Mouse (Mus musculus) ES-Bruce4 (cell line): ENCODE results near the gene Bloc1s2.

Source experiments
- CTCF ChIP-seq: IDR thresholded peaks from one replicate; pipeline ENCODE4 v1.8.1; 2011; ENCODE audit warnings: low read depth, low read length
- EP300 ChIP-seq: IDR thresholded peaks from 2 replicates; pipeline ENCODE4 v1.6.1; 2011; ENCODE audit warnings: low read depth, low read length; ENCODE audit not compliant: insufficient read depth
- POLR2A ChIP-seq: IDR thresholded peaks from one replicate; pipeline ENCODE4 v1.8.1; 2011; ENCODE audit warnings: low read length; ENCODE audit not compliant: insufficient read depth

DNA sequence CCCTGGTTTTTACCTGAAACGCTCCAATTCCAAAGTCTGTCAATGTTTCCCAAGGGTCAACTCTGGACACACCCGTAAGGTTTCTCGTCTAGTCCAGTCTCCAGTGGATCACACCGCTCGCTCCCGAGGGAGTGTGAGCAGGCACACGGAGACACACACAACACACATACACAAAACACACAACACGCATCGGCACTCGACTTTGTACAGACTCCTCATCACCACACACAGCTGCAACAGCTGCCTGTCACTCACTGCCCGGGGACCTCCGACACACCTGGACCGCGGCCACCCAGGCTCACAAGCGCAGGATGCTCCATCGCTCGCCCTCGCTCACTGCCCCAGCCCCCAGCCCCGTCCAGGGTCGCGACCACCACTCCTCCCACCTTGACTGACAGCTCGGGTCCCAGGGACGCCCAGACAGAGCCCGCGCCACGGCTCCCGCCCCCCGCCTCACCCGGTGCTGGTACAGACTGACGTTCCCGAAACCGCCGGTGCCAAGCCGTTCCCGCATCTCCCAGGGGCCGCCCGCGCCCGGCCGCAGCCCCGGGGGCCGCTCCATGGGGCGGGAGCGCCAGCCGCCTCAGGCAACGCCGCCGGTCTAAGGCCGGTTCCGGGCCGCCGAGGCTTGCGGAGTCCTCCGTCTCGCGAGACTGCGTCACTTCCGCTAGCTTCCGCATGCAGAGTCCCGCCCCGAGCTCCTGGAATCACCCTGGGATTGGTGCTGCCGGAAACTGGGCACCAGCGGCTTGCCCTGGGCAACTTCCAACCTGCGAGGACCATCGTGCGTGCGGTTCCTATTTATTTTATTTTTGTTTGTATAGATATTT is 39.2 kb downstream of the Bloc1s2 start, which contains the start of gene Chuk:
- peak; percentile 67 for TF ChIP-seq POLR2A
- no peak for TF ChIP-seq CTCF
- TF ChIP-seq EP300 = no peak
